In the genomic region with DNA sequence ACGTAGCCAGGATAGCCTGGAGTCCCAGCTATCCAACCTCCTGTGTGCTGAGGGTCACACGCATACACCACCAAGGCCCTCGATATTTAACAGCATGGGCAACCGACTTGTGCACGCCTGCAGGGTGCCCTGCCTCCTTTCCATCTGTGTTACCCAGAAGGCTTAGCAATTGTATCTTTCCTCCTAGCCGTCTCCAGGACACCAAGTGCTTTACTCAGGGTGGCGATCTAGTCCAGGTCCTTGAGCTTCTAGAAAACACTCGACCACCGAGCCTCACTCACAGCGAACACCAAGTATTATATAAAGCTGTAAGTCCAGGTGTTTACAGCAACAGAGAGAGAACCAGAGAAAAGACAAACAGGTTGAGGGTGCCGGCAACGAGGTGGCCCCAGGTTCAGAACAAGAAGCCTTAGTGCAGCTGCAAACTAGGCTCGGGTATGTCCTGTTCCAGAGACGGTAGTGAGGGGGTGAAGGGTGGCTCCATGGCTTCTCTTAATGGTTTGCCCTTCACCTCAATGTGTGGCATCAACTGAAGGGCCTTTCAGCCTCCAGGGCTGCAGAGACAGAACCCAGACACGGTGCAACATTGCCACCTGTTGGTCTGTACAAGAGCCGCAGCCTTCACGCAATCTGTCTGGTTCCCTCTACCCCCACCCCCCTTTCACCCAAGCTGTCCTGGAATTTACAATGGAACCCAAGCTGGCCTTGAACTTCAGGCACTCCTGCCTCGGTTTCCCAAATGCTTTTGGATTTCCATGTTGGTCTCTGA, we compare ENCODE assay signal across 8 mouse cellular contexts. TPM values are rescaled to one million over a fixed set of nuclear protein-coding genes. Genes with fewer than 3 reads are reported as not detected.
DNase-seq lines count a peak whose midpoint lies in the region; ATAC-seq and TF ChIP-seq lines count a peak whose summit lies in the region.

No protein-coding gene starts in this region.

- peaks cover 48% of the 10 kb centered on the region for H3K4me1 ChIP-seq in liver, embryonic 13.5 days (replicated peaks)
- H3K4me1 ChIP-seq in neural tube, embryonic 12.5 days: no peaks in the 10 kb centered on the region
- peaks cover 30% of the 10 kb centered on the region for H3K4me1 ChIP-seq in thymus, adult 2 months (replicated peaks; ENCODE audit: control insufficient read depth, insufficient read depth, low read length)

- H3K27me3 ChIP-seq in liver, embryonic 13.5 days: no peaks in the 10 kb centered on the region
- no peaks in the 10 kb centered on the region; the same call in 1 of the 2 replicates for H3K27me3 ChIP-seq in neural tube, embryonic 12.5 days (replicated peaks)
- H3K27me3 ChIP-seq in thymus, adult 2 months (ENCODE audit: control insufficient read depth, insufficient read depth, low read length): no peaks in the 10 kb centered on the region

- peak; percentile 90 for TF ChIP-seq CTCF in thymus, adult 2 months (IDR thresholded peaks at IDR 0.05; ENCODE audit: borderline replicate concordance, control insufficient read depth, extremely low read depth, insufficient read depth, low read length, poor library complexity)

- DNase-seq in A20 (ENCODE audit: low read depth, low spot score): peak; percentile 79
- DNase-seq in embryo, embryonic 10 days (ENCODE audit: low spot score): peak; percentile 89
- peak; percentile 46 to 60 for DNase-seq in gastrocnemius, postnatal 36 days
- DNase-seq in kidney, postnatal 10 days: peak; percentile 86
- DNase-seq in liver, embryonic 13.5 days: peak; percentile 38
- peak; percentile 81 for DNase-seq in thymus, adult 2 months

- intact Hi-C loops in gastrocnemius, postnatal 36 days (cut with DNase I): loop anchor here (2.0 kb wide), 2 partner anchors 124 to 278 kb away; no protein-coding TSS in a partner anchor

- H3K27ac ChIP-seq in liver, embryonic 13.5 days: no peak overlapping the region
- H3K27ac ChIP-seq in neural tube, embryonic 12.5 days: no peak overlapping the region
- no peak overlapping the region for H3K27ac ChIP-seq in thymus, adult 2 months (ENCODE audit: control insufficient read depth, insufficient read depth, low read length)

- no peak overlapping the region for H3K4me3 ChIP-seq in liver, embryonic 13.5 days (replicated peaks)
- H3K4me3 ChIP-seq in neural tube, embryonic 12.5 days: no peak overlapping the region
- H3K4me3 ChIP-seq in thymus, adult 2 months (ENCODE audit: control insufficient read depth, insufficient read depth, low read length): no peak overlapping the region

- no peak overlapping the region for H3K4me2 ChIP-seq in liver, embryonic 13.5 days
- no peak overlapping the region for H3K4me2 ChIP-seq in neural tube, embryonic 12.5 days (replicated peaks)

- H3K36me3 ChIP-seq in liver, embryonic 13.5 days: no peaks in the 10 kb centered on the region
- no peaks in the 10 kb centered on the region for H3K36me3 ChIP-seq in neural tube, embryonic 12.5 days
- H3K36me3 ChIP-seq in thymus, adult 2 months (ENCODE audit: control insufficient read depth, insufficient read depth, low read length): no peaks in the 10 kb centered on the region

- peak; percentile 23 for ATAC-seq in activated CD4-positive, CD25-positive, alpha-beta regulatory T cell, adult 4 months
- ATAC-seq in liver, embryonic 13.5 days (ENCODE audit: low read depth): peak; percentile 45
- 0 out of 2 replicates have a peak, but pooled peaks have one; percentile 50 for ATAC-seq in neural tube, embryonic 12.5 days (ENCODE audit: low FRiP score, low read depth)

- 39% methylated on average over 18 of the region's 18 CpGs for WGBS in liver, embryonic 13.5 days (ENCODE audit: insufficient replicate concordance)
- 50% methylated on average over 18 of the region's 18 CpGs for WGBS in neural tube, embryonic 12.5 days
- 58% methylated on average over 18 of the region's 18 CpGs for WGBS in thymus, adult 2 months

- TF ChIP-seq POLR2A in thymus, adult 2 months (IDR thresholded peaks at IDR 0.05; ENCODE audit: control insufficient read depth, extremely low read depth, insufficient read depth, low read length, poor library complexity): no peak

- H3K9me3 ChIP-seq in liver, embryonic 13.5 days (replicated peaks): no peaks in the 10 kb centered on the region
- H3K9me3 ChIP-seq in neural tube, embryonic 12.5 days: no peaks in the 10 kb centered on the region

- no peak overlapping the region for H3K9ac ChIP-seq in liver, embryonic 13.5 days
- H3K9ac ChIP-seq in neural tube, embryonic 12.5 days: no peak overlapping the region

RNA-seq across cellular contexts. Expression of a gene that starts 11.6 kb away (rescaled TPM):
- polyA plus RNA-seq in activated CD4-positive, CD25-positive, alpha-beta regulatory T cell, adult 4 months (2017; shearing (Covaris generic)): 10 to 100 TPM in 1 of 2 experiments, 1 to 10 TPM in 1; 9.2 to 11.7 TPM
- total RNA-seq in gastrocnemius, postnatal 36 days (2021): under 1 TPM; 0.15 to 0.76 TPM
- polyA plus RNA-seq in liver, embryonic 13.5 days (2015; fragmentation: Nextera tagmentation; extraction: Ambion mirVana): 44.4 and 49.1 TPM in 2 replicates
- polyA plus RNA-seq in neural tube, embryonic 12.5 days (2016; fragmentation: Nextera tagmentation; extraction: Ambion mirVana): 1.2 and 2.1 TPM in 2 replicates
- 8.0 and 10.1 TPM in 2 replicates for polyA plus RNA-seq in thymus, adult 2 months (2012; rRNA removed)

RNA-seq across cellular contexts. Expression of a gene that starts 19.3 kb away (rescaled TPM):
- polyA plus RNA-seq in activated CD4-positive, CD25-positive, alpha-beta regulatory T cell, adult 4 months (2017; shearing (Covaris generic)): 100 to 1,000 TPM; 258 to 336 TPM
- under 1 TPM; 0.41 to 0.69 TPM for total RNA-seq in gastrocnemius, postnatal 36 days (2021)
- 7.0 and 7.3 TPM in 2 replicates for polyA plus RNA-seq in liver, embryonic 13.5 days (2015; fragmentation: Nextera tagmentation; extraction: Ambion mirVana)
- 0.88 and 1.2 TPM in 2 replicates for polyA plus RNA-seq in neural tube, embryonic 12.5 days (2016; fragmentation: Nextera tagmentation; extraction: Ambion mirVana)
- 518 and 532 TPM in 2 replicates for polyA plus RNA-seq in thymus, adult 2 months (2012; rRNA removed)

RNA-seq across cellular contexts. Expression of a gene that starts 23.3 kb away (rescaled TPM):
- not detected for polyA plus RNA-seq in activated CD4-positive, CD25-positive, alpha-beta regulatory T cell, adult 4 months (2017; shearing (Covaris generic))
- not detected for total RNA-seq in gastrocnemius, postnatal 36 days (2021)
- not detected in 2 replicates for polyA plus RNA-seq in liver, embryonic 13.5 days (2015; fragmentation: Nextera tagmentation; extraction: Ambion mirVana)
- not detected in 2 replicates for polyA plus RNA-seq in neural tube, embryonic 12.5 days (2016; fragmentation: Nextera tagmentation; extraction: Ambion mirVana)
- 0.73 and 1.2 TPM in 2 replicates for polyA plus RNA-seq in thymus, adult 2 months (2012; rRNA removed)

RNA-seq across cellular contexts. Expression of a gene that starts 27.2 kb away (rescaled TPM):
- 100 to 1,000 TPM; 157 to 159 TPM for polyA plus RNA-seq in activated CD4-positive, CD25-positive, alpha-beta regulatory T cell, adult 4 months (2017; shearing (Covaris generic))
- total RNA-seq in gastrocnemius, postnatal 36 days (2021): under 1 TPM; 0.07 to 0.26 TPM
- 8.2 and 8.7 TPM in 2 replicates for polyA plus RNA-seq in liver, embryonic 13.5 days (2015; fragmentation: Nextera tagmentation; extraction: Ambion mirVana)
- 0.15 and 0.34 TPM in 2 replicates for polyA plus RNA-seq in neural tube, embryonic 12.5 days (2016; fragmentation: Nextera tagmentation; extraction: Ambion mirVana)
- 135 and 157 TPM in 2 replicates for polyA plus RNA-seq in thymus, adult 2 months (2012; rRNA removed)

Comparison
In these comparisons a context has a peak if more than half of its experiments do, and no peak if none do; other contexts are left out.
1. DNase-seq: peak in every context shown above with its lines; median percentile 89 in embryo, embryonic 10 days; 86 in kidney, postnatal 10 days; 81 in thymus, adult 2 months; 79 in A20; 53 in gastrocnemius, postnatal 36 days; 38 in liver, embryonic 13.5 days.
2. RNA of a gene that starts 19.3 kb away (polyA plus RNA-seq): 518 to 532 TPM in thymus, adult 2 months and 258 to 336 TPM in activated CD4-positive, CD25-positive, alpha-beta regulatory T cell, adult 4 months; 7.0 to 7.3 TPM in liver, embryonic 13.5 days and 0.88 to 1.2 TPM in neural tube, embryonic 12.5 days; every median in the first group is over 10 times any median in the second.
3. Peak in every context shown above with its lines, with median percentiles within 50 percentile points of each other: ATAC-seq.